Mouse (Mus musculus): ENCODE data around the gene Mvb12b. TPM values are rescaled to one million over a fixed set of nuclear protein-coding genes. Genes with fewer than 3 reads are reported as not detected.

The Mvb12b gene
- polyA plus RNA-seq, 1 experiment from 2014 or later: 12.7 TPM

Other genes with a start within 250 kb of the Mvb12b start
- not detected in 2 replicates for gene Lmx1b, start 247.4 kb downstream of the Mvb12b start, polyA plus RNA-seq (2015; fragmentation: Nextera tagmentation; extraction: Ambion mirVana)

Measured in heart, embryonic 15.5 days (tissue).